Mouse (Mus musculus): ENCODE measurements around the gene Ston1. TPM values are rescaled to one million over a fixed set of nuclear protein-coding genes. Genes with fewer than 3 reads are reported as not detected.

The Ston1 gene
- polyA plus RNA-seq, 2 experiments = 11.3 to 34.8 TPM

GRCm38 (mm10) chr17:88614733-88615132, 17.2 kb downstream of the Ston1 start:
- Histone ChIP-seq H3K9ac (ENCODE audit: low read depth, low read length, severe bottlenecking) (no peak overlapping the region), H3K4me1 (ENCODE audit: control insufficient read depth, insufficient read depth, low read length) (peaks cover 13% of the 10 kb centered on the region), H3K4me2 (replicated peaks; ENCODE audit: low read depth, low read length, severe bottlenecking) (no peak overlapping the region), H3K4me3 (replicated peaks; ENCODE audit: low read length) (no peak overlapping the region), H3K9me3 (ENCODE audit: control insufficient read depth, low read length) (no peaks in the 10 kb centered on the region), H3K27ac (replicated peaks; ENCODE audit: low read depth, low read length) (no peak overlapping the region), H3K36me3 (ENCODE audit: control insufficient read depth, insufficient read depth, low read length) (no peaks in the 10 kb centered on the region), H3K27me3 (ENCODE audit: control insufficient read depth, insufficient read depth, low read length) (no peaks in the 10 kb centered on the region)
- no peak for ATAC-seq (ENCODE audit: low FRiP score, low read depth)
- no peak for DNase-seq (ENCODE audit: low spot score)
- TF ChIP-seq POLR2A (IDR thresholded peaks at IDR 0.05; ENCODE audit: borderline replicate concordance, extremely low read depth, insufficient read depth, insufficient read length) = no peak
- WGBS = 95% methylated on average over 1 of the region's 1 CpGs

- Histone ChIP-seq H3K4me1 (ENCODE audit: control insufficient read depth, insufficient read depth, low read length) (peaks cover 11% of the 10 kb centered on the region), H3K9ac (ENCODE audit: low read depth, low read length, severe bottlenecking) (no peak overlapping the region), H3K4me3 (replicated peaks; ENCODE audit: low read length) (no peak overlapping the region), H3K27me3 (ENCODE audit: control insufficient read depth, insufficient read depth, low read length) (no peaks in the 10 kb centered on the region), H3K27ac (replicated peaks; ENCODE audit: low read depth, low read length) (no peak overlapping the region), H3K36me3 (ENCODE audit: control insufficient read depth, insufficient read depth, low read length) (peaks cover 2% of the 10 kb centered on the region; the same call in 1 of the 2 replicates), H3K4me2 (replicated peaks; ENCODE audit: low read depth, low read length, severe bottlenecking) (no peak overlapping the region), H3K9me3 (ENCODE audit: control insufficient read depth, low read length) (no peaks in the 10 kb centered on the region)
- TF ChIP-seq POLR2A (IDR thresholded peaks at IDR 0.05; ENCODE audit: borderline replicate concordance, extremely low read depth, insufficient read depth, insufficient read length) = no peak
- ATAC-seq (ENCODE audit: low FRiP score, low read depth) (no peak), DNase-seq (ENCODE audit: low spot score) (no peak)
- WGBS = 71% methylated on average over 1 of the region's 1 CpGs
Observed at GRCm38 (mm10) chr17:88615492-88616155, 18.1 kb downstream of the Ston1 start.

- ATAC-seq (ENCODE audit: low FRiP score, low read depth) = no peak
- no peak overlapping the region for H3K9ac ChIP-seq (ENCODE audit: low read depth, low read length, severe bottlenecking)
- no peak overlapping the region for H3K4me3 ChIP-seq (replicated peaks; ENCODE audit: low read length)
- 38% methylated on average over 4 of the region's 4 CpGs for WGBS
- H3K27me3 ChIP-seq (ENCODE audit: control insufficient read depth, insufficient read depth, low read length) = no peaks in the 10 kb centered on the region
- no peak overlapping the region for H3K4me2 ChIP-seq (replicated peaks; ENCODE audit: low read depth, low read length, severe bottlenecking)
- peak overlapping the region; percentile 1; the same call in 1 of the 2 replicates for H3K27ac ChIP-seq (replicated peaks; ENCODE audit: low read depth, low read length)
- TF ChIP-seq POLR2A (IDR thresholded peaks at IDR 0.05; ENCODE audit: borderline replicate concordance, extremely low read depth, insufficient read depth, insufficient read length) = no peak
- peak; percentile 30 for DNase-seq (ENCODE audit: low spot score)
- H3K9me3 ChIP-seq (ENCODE audit: control insufficient read depth, low read length) = no peaks in the 10 kb centered on the region
- peaks cover 11% of the 10 kb centered on the region for H3K4me1 ChIP-seq (ENCODE audit: control insufficient read depth, insufficient read depth, low read length)
- peaks cover 15% of the 10 kb centered on the region; the same call in 1 of the 2 replicates for H3K36me3 ChIP-seq (ENCODE audit: control insufficient read depth, insufficient read depth, low read length)
Observed at GRCm38 (mm10) chr17:88620935-88621334, 23.5 kb downstream of the Ston1 start.

- H3K4me3 ChIP-seq (replicated peaks; ENCODE audit: low read length) = no peak overlapping the region
- no peak for ATAC-seq (ENCODE audit: low FRiP score, low read depth)
- H3K27ac ChIP-seq (replicated peaks; ENCODE audit: low read depth, low read length) = 0 out of 2 replicates have a peak overlapping the region, but pooled peaks have one; percentile 1
- TF ChIP-seq POLR2A (IDR thresholded peaks at IDR 0.05; ENCODE audit: borderline replicate concordance, extremely low read depth, insufficient read depth, insufficient read length) = no peak
- 89% methylated on average over 3 of the region's 3 CpGs for WGBS
- no peak overlapping the region for H3K4me2 ChIP-seq (replicated peaks; ENCODE audit: low read depth, low read length, severe bottlenecking)
- no peak overlapping the region for H3K9ac ChIP-seq (ENCODE audit: low read depth, low read length, severe bottlenecking)
- DNase-seq (ENCODE audit: low spot score) = no peak
- peaks cover 15% of the 10 kb centered on the region; the same call in 1 of the 2 replicates for H3K36me3 ChIP-seq (ENCODE audit: control insufficient read depth, insufficient read depth, low read length)
- no peaks in the 10 kb centered on the region for H3K27me3 ChIP-seq (ENCODE audit: control insufficient read depth, insufficient read depth, low read length)
- H3K4me1 ChIP-seq (ENCODE audit: control insufficient read depth, insufficient read depth, low read length) = peaks cover 15% of the 10 kb centered on the region
- H3K9me3 ChIP-seq (ENCODE audit: control insufficient read depth, low read length) = no peaks in the 10 kb centered on the region
Observed at GRCm38 (mm10) chr17:88621374-88621773, 23.9 kb downstream of the Ston1 start.

GRCm38 (mm10) chr17:88622711-88623110, 25.2 kb downstream of the Ston1 start:
- no peak for DNase-seq (ENCODE audit: low spot score)
- Histone ChIP-seq H3K4me1 (ENCODE audit: control insufficient read depth, insufficient read depth, low read length) (peaks cover 26% of the 10 kb centered on the region), H3K36me3 (ENCODE audit: control insufficient read depth, insufficient read depth, low read length) (peaks cover 15% of the 10 kb centered on the region; the same call in 1 of the 2 replicates), H3K4me2 (replicated peaks; ENCODE audit: low read depth, low read length, severe bottlenecking) (no peak overlapping the region), H3K9me3 (ENCODE audit: control insufficient read depth, low read length) (no peaks in the 10 kb centered on the region), H3K27ac (replicated peaks; ENCODE audit: low read depth, low read length) (no peak overlapping the region), H3K27me3 (ENCODE audit: control insufficient read depth, insufficient read depth, low read length) (no peaks in the 10 kb centered on the region), H3K9ac (ENCODE audit: low read depth, low read length, severe bottlenecking) (no peak overlapping the region), H3K4me3 (replicated peaks; ENCODE audit: low read length) (no peak overlapping the region)
- no peak for TF ChIP-seq POLR2A (IDR thresholded peaks at IDR 0.05; ENCODE audit: borderline replicate concordance, extremely low read depth, insufficient read depth, insufficient read length)
- WGBS = 100% methylated on average over 1 of the region's 1 CpGs
- ATAC-seq (ENCODE audit: low FRiP score, low read depth) = no peak

Data from limb, embryonic 14.5 days (tissue).